Mouse (Mus musculus): ENCODE measurements around the gene Xirp1.

DNA sequence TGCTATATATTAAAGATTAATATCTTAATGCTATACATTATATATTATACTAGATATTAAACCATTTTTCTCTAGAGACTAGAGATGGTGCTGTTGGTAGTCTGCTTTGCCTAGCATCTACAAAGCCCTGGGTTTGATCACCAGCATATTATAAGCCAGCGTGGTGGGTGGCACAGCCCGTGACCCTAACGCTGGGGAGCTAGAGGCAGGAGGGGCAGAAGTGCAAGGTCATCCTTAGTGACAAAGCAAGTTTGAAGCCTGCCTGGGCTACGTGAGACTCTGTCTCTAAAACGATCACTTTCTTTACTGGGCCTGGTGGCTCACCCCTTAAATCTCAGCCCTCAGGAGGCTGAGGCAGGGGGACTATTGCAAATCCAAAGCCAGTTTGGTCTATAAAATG is 20.5 kb downstream of the Xirp1 start:
- TF ChIP-seq CTCF (IDR thresholded peaks at IDR 0.05; ENCODE audit: borderline replicate concordance, insufficient read depth, low read depth, low read length) (no peak), POLR2A (IDR thresholded peaks at IDR 0.05; ENCODE audit: borderline replicate concordance, insufficient read depth, low read length) (no peak)
